In genomic region chr8:84745032-84745925, GRCm38 (mm10) we compare ENCODE assay signal across 8 mouse cellular contexts. TPM values are rescaled to one million over a fixed set of nuclear protein-coding genes. Genes with fewer than 3 reads are reported as not detected.
DNase-seq lines count a peak whose midpoint lies in the region; ATAC-seq lines count a peak whose summit lies in the region.

No protein-coding gene starts in this region.

- H3K4me2 ChIP-seq in neural tube, embryonic 11.5 days (ENCODE audit: low read depth), result no peak overlapping the region

- peaks cover 100% of the 10 kb centered on the region for H3K27me3 ChIP-seq in forebrain, embryonic 10.5 days (ENCODE audit: poor library complexity, severe bottlenecking)
- H3K27me3 ChIP-seq in neural tube, embryonic 11.5 days (ENCODE audit: control insufficient read depth, insufficient read depth, low read length), result peaks cover 97% of the 10 kb centered on the region

- H3K36me3 ChIP-seq in forebrain, embryonic 10.5 days (replicated peaks), result no peaks in the 10 kb centered on the region
- H3K36me3 ChIP-seq in neural tube, embryonic 11.5 days (ENCODE audit: control insufficient read depth, insufficient read depth, low read length), result no peaks in the 10 kb centered on the region

- H3K9me3 ChIP-seq in forebrain, embryonic 10.5 days, result no peaks in the 10 kb centered on the region
- H3K9me3 ChIP-seq in neural tube, embryonic 11.5 days (ENCODE audit: control insufficient read depth, low read length), result no peaks in the 10 kb centered on the region

- peak; percentile 48 for DNase-seq in lung, postnatal 10 days
- no peak for DNase-seq in lung, postnatal 14 days
- DNase-seq in forebrain, embryonic 10.5 days (ENCODE audit: extremely low spot score, low spot score), result peak; percentile 74
- DNase-seq in kidney, postnatal 10 days, result peak; percentile 61
- DNase-seq in neural tube, embryonic 11.5 days (ENCODE audit: low spot score), result peak; percentile 69
- no peak for DNase-seq in adrenal gland, adult 8-10 months
- no peak for DNase-seq in right cerebral cortex, postnatal 36 days (ENCODE audit: low spot score in 2 of 2)
- DNase-seq in layer of hippocampus, postnatal 25 days (ENCODE audit: extremely low spot score in 1 of 2, low spot score in 1 of 2), result no peak

- under 1% methylated on average over 17 of the region's 17 CpGs for WGBS in forebrain, embryonic 10.5 days
- under 1% methylated on average over 17 of the region's 17 CpGs for WGBS in neural tube, embryonic 11.5 days

- no peak for ATAC-seq in neural tube, embryonic 11.5 days (ENCODE audit: insufficient read depth, low FRiP score, low TSS enrichment)

- peaks cover 80% of the 10 kb centered on the region for H3K4me1 ChIP-seq in forebrain, embryonic 10.5 days
- peaks cover 34% of the 10 kb centered on the region for H3K4me1 ChIP-seq in neural tube, embryonic 11.5 days (ENCODE audit: control insufficient read depth, insufficient read depth, low read length)

- H3K27ac ChIP-seq in forebrain, embryonic 10.5 days, result peak overlapping the region; percentile 85
- peak overlapping the region; percentile 35; the same call in 1 of the 2 replicates for H3K27ac ChIP-seq in neural tube, embryonic 11.5 days (ENCODE audit: low read depth, low read length)

- H3K9ac ChIP-seq in neural tube, embryonic 11.5 days (ENCODE audit: low read length), result peak overlapping the region; percentile 29; the same call in 1 of the 2 replicates

- H3K4me3 ChIP-seq in forebrain, embryonic 10.5 days, result peak overlapping the region; percentile 35
- H3K4me3 ChIP-seq in neural tube, embryonic 11.5 days (ENCODE audit: low read depth, low read length), result no peak overlapping the region

RNA-seq across cellular contexts. Expression of gene G430095P16Rik, which starts 22.5 kb away (rescaled TPM):
- 1.3 and 2.1 TPM in 2 replicates for polyA plus RNA-seq in forebrain, embryonic 10.5 days (2016; fragmentation: Nextera tagmentation; extraction: Ambion mirVana)
- polyA plus RNA-seq in neural tube, embryonic 11.5 days (2014; fragmentation: Nextera tagmentation; extraction: Ambion mirVana), result 0.84 and 1.8 TPM in 2 replicates
- under 1 TPM in 2 of 4 experiments, not detected in 2; 0.52 to 0.73 TPM for total RNA-seq in adrenal gland, adult 8-10 months (2022)
- not detected for total RNA-seq in layer of hippocampus, postnatal 25 days (2021)

RNA-seq across cellular contexts. Expression of gene Lyl1, which starts 44.0 kb away (rescaled TPM):
- 4.9 and 5.8 TPM in 2 replicates for polyA plus RNA-seq in forebrain, embryonic 10.5 days (2016; fragmentation: Nextera tagmentation; extraction: Ambion mirVana)
- 4.6 and 5.3 TPM in 2 replicates for polyA plus RNA-seq in neural tube, embryonic 11.5 days (2014; fragmentation: Nextera tagmentation; extraction: Ambion mirVana)
- total RNA-seq in adrenal gland, adult 8-10 months (2022), result 1 to 10 TPM; 3.1 to 5.6 (median 4.2) TPM
- total RNA-seq in layer of hippocampus, postnatal 25 days (2021), result 1 to 10 TPM; 2.1 to 2.8 TPM

RNA-seq across cellular contexts. Expression of gene Nfix, which starts 54.9 kb away (rescaled TPM):
- 0.46 and 1.8 TPM in 2 replicates for polyA plus RNA-seq in forebrain, embryonic 10.5 days (2016; fragmentation: Nextera tagmentation; extraction: Ambion mirVana)
- polyA plus RNA-seq in neural tube, embryonic 11.5 days (2014; fragmentation: Nextera tagmentation; extraction: Ambion mirVana), result 3.1 and 3.7 TPM in 2 replicates
- 100 to 1,000 TPM in 3 of 4 experiments, 10 to 100 TPM in 1; 99.6 to 150 (median 117) TPM for total RNA-seq in adrenal gland, adult 8-10 months (2022)
- 100 to 1,000 TPM; 406 to 477 TPM for total RNA-seq in layer of hippocampus, postnatal 25 days (2021)

RNA-seq across cellular contexts. Expression of gene Nacc1, which starts 57.6 kb away (rescaled TPM):
- polyA plus RNA-seq in forebrain, embryonic 10.5 days (2016; fragmentation: Nextera tagmentation; extraction: Ambion mirVana), result 31.3 and 31.5 TPM in 2 replicates
- 26.2 and 27.0 TPM in 2 replicates for polyA plus RNA-seq in neural tube, embryonic 11.5 days (2014; fragmentation: Nextera tagmentation; extraction: Ambion mirVana)
- total RNA-seq in adrenal gland, adult 8-10 months (2022), result 10 to 100 TPM; 81.0 to 86.9 (median 83.7) TPM
- 10 to 100 TPM; 88.9 to 91.0 TPM for total RNA-seq in layer of hippocampus, postnatal 25 days (2021)

RNA-seq across cellular contexts. Expression of gene Trmt1, which starts 59.2 kb away (rescaled TPM):
- 68.8 and 69.3 TPM in 2 replicates for polyA plus RNA-seq in forebrain, embryonic 10.5 days (2016; fragmentation: Nextera tagmentation; extraction: Ambion mirVana)
- polyA plus RNA-seq in neural tube, embryonic 11.5 days (2014; fragmentation: Nextera tagmentation; extraction: Ambion mirVana), result 60.4 and 60.6 TPM in 2 replicates
- total RNA-seq in adrenal gland, adult 8-10 months (2022), result 100 to 1,000 TPM in 2 of 4 experiments, 10 to 100 TPM in 2; 75.4 to 109 (median 88.5) TPM
- 100 to 1,000 TPM in 1 of 2 experiments, 10 to 100 TPM in 1; 83.4 to 101 TPM for total RNA-seq in layer of hippocampus, postnatal 25 days (2021)

Comparison
In these comparisons a context has a peak if more than half of its experiments do, and no peak if none do; other contexts are left out.
1. DNase-seq: peak in lung, postnatal 10 days (single experiment), forebrain, embryonic 10.5 days (single experiment), kidney, postnatal 10 days (single experiment) and neural tube, embryonic 11.5 days (single experiment); none in lung, postnatal 14 days (single experiment), adrenal gland, adult 8-10 months (single experiment), right cerebral cortex, postnatal 36 days (0 of 2) and layer of hippocampus, postnatal 25 days (0 of 2).